Mouse (Mus musculus) lung, postnatal 10 days (tissue): ENCODE results near the gene Rgl2.
A peak's percentile ranks its signal among the peaks of the same experiment; 100 is the strongest.

Source experiments
- DNase-seq: peaks from one replicate; pipeline ENCODE4 v3.0.0; 2021

The Rgl2 gene

GRCm38 (mm10) chr17:33977861-33978557 lies 48.7 kb downstream of the Rgl2 start:
- no peak for DNase-seq

- peak; percentile 86 for DNase-seq
These were observed 49.3 kb downstream of the Rgl2 start for GRCm38 (mm10) chr17:33978631-33979031.

GRCm38 (mm10) chr17:33979512-33980050 lies 50.2 kb downstream of the Rgl2 start:
- no peak for DNase-seq

GRCm38 (mm10) chr17:33980181-33981035 lies 51.1 kb downstream of the Rgl2 start:
- DNase-seq = no peak

- peak; percentile 95 for DNase-seq
These were observed 52.0 kb downstream of the Rgl2 start for GRCm38 (mm10) chr17:33981192-33981909.

- DNase-seq = peak; percentile 65
These were observed 52.8 kb downstream of the Rgl2 start for GRCm38 (mm10) chr17:33982136-33982535.
